Mouse (Mus musculus): ENCODE measurements at regions not wholly inside any gene's neighbourhood (a gene's known extent, or its start where the extent isn't known, plus 50 kb on each side); places are given as distances from the start of the nearest gene placed in this dataset.

DNA sequence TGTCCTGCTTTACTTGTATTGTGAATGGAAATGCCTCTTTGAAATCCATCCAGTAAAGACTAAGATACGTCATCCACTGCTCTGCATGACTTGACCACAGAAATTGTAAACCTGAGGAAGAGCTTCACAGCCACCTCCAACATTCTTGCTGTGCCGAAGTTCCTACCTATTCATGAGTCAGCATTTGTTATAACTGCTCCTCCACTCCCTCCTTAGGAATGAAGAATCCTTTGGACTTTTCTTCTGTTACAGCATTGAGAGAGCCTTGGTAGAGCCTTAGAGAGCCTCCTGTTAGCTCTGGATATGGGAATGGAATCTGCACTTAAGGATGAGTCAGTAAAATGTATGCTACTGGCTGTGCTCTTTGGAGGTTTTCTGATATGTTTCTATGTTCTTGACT is 750.5 kb upstream of the Gcfc2 start:
- DNase-seq = no peak

DNA sequence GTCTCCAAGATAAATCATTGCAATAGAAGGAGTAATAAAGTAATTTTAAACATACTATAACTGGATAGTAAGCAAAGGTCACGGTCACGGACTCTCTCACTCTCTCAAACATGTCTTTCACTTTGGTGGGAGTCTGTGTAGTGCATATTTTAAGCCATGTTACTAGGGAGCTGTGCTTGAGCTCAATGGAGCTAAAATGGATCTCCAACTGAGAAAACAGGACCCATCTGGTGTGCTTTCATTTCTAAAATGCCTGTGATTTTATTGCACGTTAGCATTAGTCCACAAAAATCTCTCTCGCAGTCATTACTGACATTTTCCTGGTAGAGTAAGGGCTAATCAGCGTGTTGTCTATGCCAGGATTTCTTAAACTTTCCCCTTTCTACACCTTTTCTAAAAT is 733.3 kb upstream of the Gcfc2 start:
- DNase-seq = no peak

DNA sequence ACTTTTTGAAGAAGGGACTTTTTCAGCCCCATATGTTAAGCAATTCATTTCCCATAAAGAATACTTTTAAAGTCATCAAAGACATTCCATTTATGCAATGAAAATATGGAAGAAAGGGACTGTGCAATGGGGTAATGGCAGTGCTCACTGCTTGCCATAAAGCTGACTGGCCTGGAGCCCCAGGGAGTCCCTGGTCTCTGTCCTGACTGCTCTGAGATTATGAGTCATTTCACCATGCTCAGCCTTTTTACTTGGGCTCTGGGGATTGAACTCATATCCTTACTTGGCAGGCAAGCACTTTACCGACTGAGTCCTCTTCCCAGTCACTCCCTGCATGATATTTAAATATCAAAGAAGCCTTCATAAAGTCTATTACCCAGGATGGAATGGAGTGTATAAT is 712.9 kb upstream of the Gcfc2 start:
- no peak for DNase-seq

DNA sequence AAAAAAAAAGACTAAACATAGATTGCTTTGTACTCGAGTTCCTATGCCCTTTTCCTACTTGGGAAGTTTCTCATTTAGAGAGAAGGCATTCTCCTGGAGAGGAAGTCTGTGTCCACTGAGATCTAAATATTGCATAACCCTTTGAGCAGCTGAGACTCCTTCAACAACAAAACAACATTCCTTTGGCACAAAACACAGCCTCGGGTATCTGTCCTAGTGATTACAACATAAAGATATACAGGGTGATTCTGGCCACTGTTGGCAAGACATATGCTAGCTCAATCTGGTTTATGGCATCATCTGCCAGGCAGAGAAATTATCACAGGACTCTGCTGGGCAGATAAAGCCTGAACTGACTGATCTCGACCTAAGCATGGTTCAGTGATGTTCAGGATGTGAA is 692.7 kb upstream of the Gcfc2 start:
- no peak for DNase-seq

DNA sequence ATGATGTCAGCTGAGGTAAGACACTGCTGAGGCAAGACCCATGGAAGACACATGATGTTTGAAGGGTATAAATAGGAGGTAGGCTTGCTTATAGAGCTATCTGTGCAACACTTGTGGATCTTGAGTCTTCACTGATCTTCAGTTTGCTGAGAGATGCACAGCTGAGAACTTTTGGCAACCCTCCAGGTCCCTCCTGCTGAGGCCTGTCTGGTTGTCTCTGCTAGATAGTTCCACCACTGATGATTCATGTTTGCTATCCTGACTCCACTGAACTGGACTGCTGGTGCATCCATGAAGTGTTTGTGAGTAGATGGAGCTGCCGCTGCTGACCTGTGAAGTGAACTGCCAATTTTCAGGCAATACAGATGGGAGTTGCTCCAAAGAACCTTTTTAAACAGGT is 663.6 kb upstream of the Gcfc2 start:
- peak; percentile 4 to 8 for DNase-seq

Measured in cerebellum, postnatal 36 days (tissue).